Mouse (Mus musculus): Measurements from ENCODE around the gene Baiap3. TPM values are rescaled to one million over a fixed set of nuclear protein-coding genes. Genes with fewer than 3 reads are reported as not detected.

Baiap3 gene
- total RNA-seq (2014; fragmentation: Nextera tagmentation) (not detected in 2 replicates), total RNA-seq (2017) (0.17 and 0.33 TPM in 2 replicates), polyA plus RNA-seq (2012) (0.06 TPM in 1 of 2 replicates, not detected in the other)

- TF ChIP-seq GATA1 (IDR thresholded peaks at IDR 0.05; ENCODE audit: borderline replicate concordance, low read length) (no peak), POLR2AphosphoS5 (IDR thresholded peaks at IDR 0.05; ENCODE audit: insufficient replicate concordance, low read depth, low read length) (no peak), GATA2 (IDR thresholded peaks at IDR 0.05; ENCODE audit: borderline replicate concordance, low read depth, low read length) (no peak), TAL1 (conservative IDR thresholded peaks at IDR 0.05; ENCODE audit: low read depth, low read length) (no peak), CTCF (IDR thresholded peaks at IDR 0.05; ENCODE audit: low read depth, low read length) (no peak)
- H3K27me3 ChIP-seq (ENCODE audit: insufficient read depth, low read length): peaks cover 49% of the 10 kb centered on the region
- DNase-seq (ENCODE audit: low spot score): no peak
- H3K36me3 ChIP-seq (replicated peaks): peaks cover 35% of the 10 kb centered on the region
- peaks cover 22% of the 10 kb centered on the region for H3K4me1 ChIP-seq (ENCODE audit: insufficient read depth, low read depth, low read length)
- H3K4me3 ChIP-seq (ENCODE audit: low read depth, low read length): no peak within 1 kb of the TSS; the same call in 1 of the 2 replicates
- no peaks in the 10 kb centered on the region for H3K9me3 ChIP-seq (replicated peaks)
- ATAC-seq (ENCODE audit: extremely low read depth, insufficient number of reproducible peaks, low FRiP score, poor library complexity, severe bottlenecking): no peak
Measured at GRCm38 (mm10) chr17:25256140-25256754, at the start of gene Baiap3. Gene Baiap3, minus strand, starts transcription at chr17:25256364.

DNA sequence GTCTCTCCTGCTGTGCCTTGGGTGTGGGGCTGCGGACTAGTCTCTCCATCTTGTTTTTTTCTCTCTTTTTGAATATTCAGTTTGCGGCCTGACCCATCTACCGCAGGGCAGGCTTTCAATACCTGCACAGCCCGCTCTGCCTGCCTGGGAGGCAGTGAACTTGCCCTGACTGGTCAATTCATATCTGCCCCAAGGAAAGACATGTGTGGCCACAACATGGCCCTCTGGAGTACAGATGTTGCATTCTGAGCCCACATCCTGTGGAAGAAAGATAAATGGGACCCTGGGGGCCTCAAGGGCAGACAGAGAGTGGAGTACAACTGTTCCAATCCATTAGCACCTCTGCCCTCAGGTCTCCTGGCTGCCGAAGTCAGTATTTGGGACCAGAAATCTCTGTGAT, 41.9 kb upstream of the Baiap3 start, which contains the start of gene Prss34:
TSS of gene Prss34 (plus strand) at position 301 of the 400 bp plus-strand sequence.
- TF ChIP-seq GATA1 (IDR thresholded peaks at IDR 0.05; ENCODE audit: borderline replicate concordance, low read length) (no peak), TAL1 (conservative IDR thresholded peaks at IDR 0.05; ENCODE audit: low read depth, low read length) (no peak), GATA2 (IDR thresholded peaks at IDR 0.05; ENCODE audit: borderline replicate concordance, low read depth, low read length) (no peak), CTCF (IDR thresholded peaks at IDR 0.05; ENCODE audit: low read depth, low read length) (no peak), POLR2AphosphoS5 (IDR thresholded peaks at IDR 0.05; ENCODE audit: insufficient replicate concordance, low read depth, low read length) (no peak)
- Histone ChIP-seq H3K4me3 (ENCODE audit: low read depth, low read length) (no peak within 1 kb of the TSS), H3K9me3 (replicated peaks) (no peaks in the 10 kb centered on the region), H3K4me1 (ENCODE audit: insufficient read depth, low read depth, low read length) (peaks cover 82% of the 10 kb centered on the region), H3K36me3 (replicated peaks) (no peaks in the 10 kb centered on the region), H3K27me3 (ENCODE audit: insufficient read depth, low read length) (no peaks in the 10 kb centered on the region)
- DNase-seq (ENCODE audit: low spot score) (no peak), ATAC-seq (ENCODE audit: extremely low read depth, insufficient number of reproducible peaks, low FRiP score, poor library complexity, severe bottlenecking) (no peak)

GRCm38 (mm10) chr17:25294111-25294510, 37.9 kb upstream of the Baiap3 start:
- no peak for DNase-seq (ENCODE audit: low spot score)
- peak overlapping the region; percentile 30; the same call in 1 of the 2 replicates for H3K4me3 ChIP-seq (ENCODE audit: low read depth, low read length)
- H3K4me1 ChIP-seq (ENCODE audit: insufficient read depth, low read depth, low read length): peaks cover 91% of the 10 kb centered on the region
- H3K36me3 ChIP-seq (replicated peaks): no peaks in the 10 kb centered on the region
- no peaks in the 10 kb centered on the region for H3K27me3 ChIP-seq (ENCODE audit: insufficient read depth, low read length)
- TF ChIP-seq CTCF (IDR thresholded peaks at IDR 0.05; ENCODE audit: low read depth, low read length): no peak
- TF ChIP-seq GATA1 (IDR thresholded peaks at IDR 0.05; ENCODE audit: borderline replicate concordance, low read length): no peak
- no peak for TF ChIP-seq GATA2 (IDR thresholded peaks at IDR 0.05; ENCODE audit: borderline replicate concordance, low read depth, low read length)
- TF ChIP-seq POLR2AphosphoS5 (IDR thresholded peaks at IDR 0.05; ENCODE audit: insufficient replicate concordance, low read depth, low read length): no peak
- TF ChIP-seq TAL1 (conservative IDR thresholded peaks at IDR 0.05; ENCODE audit: low read depth, low read length): no peak
- ATAC-seq (ENCODE audit: extremely low read depth, insufficient number of reproducible peaks, low FRiP score, poor library complexity, severe bottlenecking): no peak
- H3K9me3 ChIP-seq (replicated peaks): no peaks in the 10 kb centered on the region

GRCm38 (mm10) chr17:25293495-25293894, 37.3 kb upstream of the Baiap3 start:
- TF ChIP-seq POLR2AphosphoS5 (IDR thresholded peaks at IDR 0.05; ENCODE audit: insufficient replicate concordance, low read depth, low read length) (no peak), GATA1 (IDR thresholded peaks at IDR 0.05; ENCODE audit: borderline replicate concordance, low read length) (no peak), TAL1 (conservative IDR thresholded peaks at IDR 0.05; ENCODE audit: low read depth, low read length) (peak; percentile 60; the same call in 1 of the 2 replicates), GATA2 (IDR thresholded peaks at IDR 0.05; ENCODE audit: borderline replicate concordance, low read depth, low read length) (no peak), CTCF (IDR thresholded peaks at IDR 0.05; ENCODE audit: low read depth, low read length) (no peak)
- ATAC-seq (ENCODE audit: extremely low read depth, insufficient number of reproducible peaks, low FRiP score, poor library complexity, severe bottlenecking): peak; percentile 78
- Histone ChIP-seq H3K9me3 (replicated peaks) (no peaks in the 10 kb centered on the region), H3K4me1 (ENCODE audit: insufficient read depth, low read depth, low read length) (peaks cover 92% of the 10 kb centered on the region), H3K36me3 (replicated peaks) (no peaks in the 10 kb centered on the region), H3K4me3 (ENCODE audit: low read depth, low read length) (no peak overlapping the region), H3K27me3 (ENCODE audit: insufficient read depth, low read length) (no peaks in the 10 kb centered on the region)
- no peak for DNase-seq (ENCODE audit: low spot score)

- ATAC-seq (ENCODE audit: extremely low read depth, insufficient number of reproducible peaks, low FRiP score, poor library complexity, severe bottlenecking) (no peak), DNase-seq (ENCODE audit: low spot score) (no peak)
- Histone ChIP-seq H3K4me1 (ENCODE audit: insufficient read depth, low read depth, low read length) (peaks cover 63% of the 10 kb centered on the region), H3K9me3 (replicated peaks) (no peaks in the 10 kb centered on the region), H3K27me3 (ENCODE audit: insufficient read depth, low read length) (no peaks in the 10 kb centered on the region), H3K4me3 (ENCODE audit: low read depth, low read length) (no peak overlapping the region), H3K36me3 (replicated peaks) (no peaks in the 10 kb centered on the region)
- no peak for TF ChIP-seq CTCF (IDR thresholded peaks at IDR 0.05; ENCODE audit: low read depth, low read length)
- TF ChIP-seq GATA2 (IDR thresholded peaks at IDR 0.05; ENCODE audit: borderline replicate concordance, low read depth, low read length): no peak
- no peak for TF ChIP-seq POLR2AphosphoS5 (IDR thresholded peaks at IDR 0.05; ENCODE audit: insufficient replicate concordance, low read depth, low read length)
- no peak for TF ChIP-seq GATA1 (IDR thresholded peaks at IDR 0.05; ENCODE audit: borderline replicate concordance, low read length)
- no peak for TF ChIP-seq TAL1 (conservative IDR thresholded peaks at IDR 0.05; ENCODE audit: low read depth, low read length)
Measured at GRCm38 (mm10) chr17:25290411-25290810, 34.2 kb upstream of the Baiap3 start.

DNA sequence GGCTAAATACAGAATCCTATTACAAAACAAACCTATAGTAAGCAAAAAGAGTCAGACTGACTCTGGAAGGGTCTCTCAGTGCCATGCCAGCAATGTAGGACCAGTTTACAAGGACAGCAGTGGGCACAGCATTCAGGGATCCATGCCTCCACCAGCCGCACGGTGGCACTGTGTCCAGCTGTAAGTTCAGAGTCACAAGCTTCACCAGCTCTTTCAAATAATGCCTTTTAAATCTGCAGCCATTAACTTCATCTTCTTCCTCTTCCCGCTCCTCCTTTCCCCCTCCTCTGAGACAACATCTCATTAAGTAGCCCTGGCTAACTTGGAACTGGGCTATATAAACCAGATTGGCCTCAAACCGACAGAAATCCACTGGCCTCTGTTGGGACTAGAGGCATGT, 32.7 kb upstream of the Baiap3 start:
- Histone ChIP-seq H3K27me3 (ENCODE audit: insufficient read depth, low read length) (no peaks in the 10 kb centered on the region), H3K36me3 (replicated peaks) (no peaks in the 10 kb centered on the region), H3K4me1 (ENCODE audit: insufficient read depth, low read depth, low read length) (peaks cover 51% of the 10 kb centered on the region), H3K4me3 (ENCODE audit: low read depth, low read length) (no peak overlapping the region), H3K9me3 (replicated peaks) (no peaks in the 10 kb centered on the region)
- DNase-seq (ENCODE audit: low spot score) (peak; percentile 54), ATAC-seq (ENCODE audit: extremely low read depth, insufficient number of reproducible peaks, low FRiP score, poor library complexity, severe bottlenecking) (no peak)
- TF ChIP-seq CTCF (IDR thresholded peaks at IDR 0.05; ENCODE audit: low read depth, low read length): peak; percentile 91
- TF ChIP-seq TAL1 (conservative IDR thresholded peaks at IDR 0.05; ENCODE audit: low read depth, low read length): no peak
